Mouse (Mus musculus): ENCODE measurements at regions not wholly inside any gene's neighbourhood (a gene's known extent, or its start where the extent isn't known, plus 50 kb on each side); places are given as distances from the start of the nearest gene placed in this dataset.

DNA sequence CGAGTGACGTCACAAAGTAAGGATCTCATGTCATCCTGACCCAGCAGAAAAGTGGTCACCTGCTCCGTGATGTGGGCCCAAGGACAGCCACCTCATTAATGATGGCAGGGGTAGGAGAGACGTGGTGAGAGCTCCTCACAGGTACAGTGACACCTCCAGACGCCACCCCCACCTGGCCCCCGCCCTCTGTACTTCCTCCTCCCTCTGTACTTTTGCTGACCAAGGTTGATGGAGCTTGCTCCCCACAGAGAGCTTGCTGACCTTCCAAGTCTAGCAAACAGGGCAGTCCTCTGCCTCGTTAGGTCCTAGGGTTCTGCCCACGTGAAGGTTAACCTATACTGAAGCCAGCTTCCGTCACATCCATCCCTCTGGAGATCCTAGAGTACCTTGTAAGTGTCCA is 137.4 kb upstream of the 1600014C23Rik start:
- DNase-seq, result no peak
- intact Hi-C loops (cut with DNase I), result no loop called here

- DNase-seq, result no peak
- intact Hi-C loops (cut with DNase I), result loop anchor here (5.0 kb wide), 1 partner anchor 73 kb away; no protein-coding TSS in a partner anchor
Measured at GRCm38 (mm10) chr17:45869014-45869968, 135.6 kb upstream of the 1600014C23Rik start.

DNA sequence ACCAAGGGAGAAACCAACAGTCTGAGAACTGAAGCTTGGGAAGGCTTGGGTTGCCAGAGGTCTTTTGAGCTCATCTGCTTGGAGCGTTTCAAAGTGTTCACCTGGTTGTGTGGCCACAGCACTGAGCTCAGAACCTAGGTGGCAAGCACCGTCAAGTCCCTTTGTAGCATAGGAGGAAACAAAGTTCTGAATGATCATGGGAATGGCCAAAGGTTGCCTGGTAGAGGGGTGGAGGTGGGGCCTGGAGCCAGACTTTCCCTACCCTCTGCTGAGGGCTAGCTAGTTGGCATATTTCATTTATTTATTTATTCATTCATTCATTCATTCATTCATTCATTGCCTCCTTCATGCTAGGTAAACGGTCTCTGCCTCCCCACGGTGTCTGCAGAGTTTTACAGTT is 134.9 kb upstream of the 1600014C23Rik start:
- intact Hi-C loops (cut with DNase I), result loop anchor here (5.0 kb wide), 1 partner anchor 74 kb away; no protein-coding TSS in a partner anchor
- DNase-seq, result no peak

DNA sequence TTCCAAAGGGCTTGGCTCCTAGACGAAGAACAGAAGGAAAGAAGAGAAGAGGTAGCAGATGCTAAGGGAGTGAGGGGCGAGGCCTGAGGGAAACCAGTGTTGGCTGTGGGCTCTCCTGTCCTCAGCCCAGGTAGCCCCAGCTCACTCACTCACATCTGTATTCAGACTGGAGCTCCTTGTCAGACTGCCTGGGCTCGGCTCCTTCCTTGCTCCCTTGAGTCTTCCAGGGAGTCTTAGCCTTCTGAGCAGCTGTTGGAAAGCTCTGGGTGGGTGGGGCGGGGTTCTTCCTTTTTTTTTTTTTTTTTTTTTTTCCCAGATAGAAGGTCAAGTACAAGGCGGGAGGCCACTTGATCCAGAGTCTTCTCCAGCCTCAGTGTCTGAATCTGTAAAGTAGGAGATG is 134.1 kb upstream of the 1600014C23Rik start:
- DNase-seq, result no peak
- intact Hi-C loops (cut with DNase I), result loop anchor here (5.0 kb wide), 1 partner anchor 75 kb away; no protein-coding TSS in a partner anchor

DNA sequence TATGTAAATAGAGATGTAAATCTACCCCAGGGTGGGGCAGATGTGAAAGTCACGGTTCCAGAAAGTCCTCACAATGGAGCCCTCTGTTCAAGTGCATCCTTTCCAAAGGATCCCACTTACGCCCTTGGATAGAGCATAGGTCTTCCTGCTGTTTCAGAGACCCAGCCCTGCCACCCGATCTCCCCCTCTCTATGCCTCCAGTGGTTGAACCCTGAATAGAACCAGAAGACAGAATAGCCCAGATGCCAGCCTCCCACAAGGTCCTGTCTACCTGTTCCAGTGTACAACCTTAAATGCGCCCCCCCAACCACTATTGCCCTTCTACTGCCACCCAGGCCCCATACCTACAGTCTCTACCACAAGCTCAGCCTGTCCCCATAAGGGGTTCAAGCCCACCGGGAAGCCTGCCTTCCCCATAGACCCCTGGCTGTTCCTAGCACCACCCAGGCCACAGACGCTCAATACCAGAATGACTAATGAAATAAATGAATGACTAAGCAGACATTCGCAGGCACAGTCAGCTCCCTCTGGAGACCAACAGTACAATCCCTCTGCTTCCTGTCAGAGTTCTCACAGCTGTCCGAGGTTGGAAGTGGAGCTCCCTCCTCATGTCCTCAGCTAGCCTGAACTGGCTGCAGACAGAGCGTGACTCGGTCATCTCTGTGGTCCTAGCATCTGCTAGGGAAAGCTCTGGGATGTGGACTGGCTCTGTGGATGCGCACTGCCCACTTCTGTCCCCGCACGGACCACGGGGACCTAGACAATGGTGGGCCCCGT is 133.4 kb upstream of the 1600014C23Rik start:
- DNase-seq, result peak in 1 of 2 experiments; percentile 29
- intact Hi-C loops (cut with DNase I), result loop anchor here (5.0 kb wide), 1 partner anchor 75 kb away; no protein-coding TSS in a partner anchor

- intact Hi-C loops (cut with DNase I), result loop anchor here (5.0 kb wide), 1 partner anchor 76 kb away; no protein-coding TSS in a partner anchor
- peak in 1 of 2 experiments; percentile 43 for DNase-seq
Measured at GRCm38 (mm10) chr17:45866346-45866745, 132.7 kb upstream of the 1600014C23Rik start.

DNA sequence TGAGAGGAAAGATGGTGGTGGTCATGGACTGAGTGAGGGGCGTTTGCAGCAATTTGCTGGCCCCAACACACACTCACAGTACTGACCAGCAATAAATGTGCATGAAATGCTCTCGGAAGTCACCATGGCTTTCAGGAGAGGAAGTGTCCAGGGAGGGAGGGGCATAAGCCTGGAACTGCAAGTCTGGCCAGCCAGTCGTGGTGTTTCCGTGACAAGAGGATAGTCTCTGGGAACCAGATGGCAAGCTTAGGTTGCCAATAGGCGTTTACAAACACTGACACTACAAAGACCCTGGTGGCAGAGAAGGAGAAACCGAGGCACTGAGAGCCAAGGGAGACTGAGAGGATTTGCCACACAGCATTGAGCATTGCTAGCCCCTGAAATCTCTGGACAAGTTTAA is 132.3 kb upstream of the 1600014C23Rik start:
- intact Hi-C loops (cut with DNase I), result loop anchor here (5.0 kb wide), 1 partner anchor 76 kb away; no protein-coding TSS in a partner anchor
- DNase-seq, result no peak

- intact Hi-C loops (cut with DNase I), result no loop called here
- no peak for DNase-seq
Measured at GRCm38 (mm10) chr17:45863471-45864205, 130.0 kb upstream of the 1600014C23Rik start.

DNA sequence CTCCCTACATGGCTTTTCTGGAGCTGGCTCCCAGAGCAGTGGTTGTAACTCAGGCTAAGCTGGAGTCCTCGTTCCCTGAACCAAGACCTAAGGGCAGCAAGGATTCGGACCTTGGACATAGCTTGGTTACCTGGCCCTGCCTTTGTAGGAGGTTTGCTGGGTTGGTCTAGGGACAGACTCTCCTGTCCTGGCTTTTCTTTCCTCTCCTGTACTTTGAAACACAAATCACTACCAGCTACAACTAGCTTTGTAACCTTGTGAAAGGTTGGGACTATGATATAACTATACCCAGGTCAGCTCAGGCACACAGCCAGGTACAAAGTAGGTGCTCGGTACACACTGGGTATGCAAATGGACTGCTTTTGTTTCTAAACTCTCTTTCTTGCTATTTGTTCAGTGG is 129.4 kb upstream of the 1600014C23Rik start:
- intact Hi-C loops (cut with DNase I), result no loop called here

DNA sequence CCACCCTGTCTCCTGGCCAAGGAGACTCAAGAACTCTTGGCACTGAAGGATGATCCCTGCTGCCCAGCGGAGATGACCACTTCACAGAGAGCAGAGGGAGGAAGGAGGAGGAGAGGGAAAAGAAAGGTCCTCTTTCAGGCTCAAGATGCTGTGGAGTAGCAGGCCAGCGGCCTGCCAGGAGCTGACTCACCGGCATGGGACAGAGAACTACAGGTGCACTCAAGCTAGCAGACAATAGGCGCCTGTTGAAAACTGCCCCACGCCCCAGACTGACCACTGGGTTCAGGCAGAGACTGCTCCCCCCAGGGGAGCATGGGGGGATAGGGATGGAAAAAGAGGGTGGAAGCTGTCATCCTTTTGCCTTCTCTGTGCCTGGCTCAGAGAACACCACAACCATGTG is 125.8 kb upstream of the 1600014C23Rik start:
- DNase-seq, result no peak
- intact Hi-C loops (cut with DNase I), result no loop called here

More for the DNA sequence above, 129.4 kb upstream of the 1600014C23Rik start:
- DNase-seq, result no peak

- intact Hi-C loops (cut with DNase I), result loop anchor here (2.0 kb wide), 1 partner anchor 31 kb away; no protein-coding TSS in a partner anchor
Measured at GRCm38 (mm10) chr17:45853931-45854653, 120.4 kb upstream of the 1600014C23Rik start.

DNA sequence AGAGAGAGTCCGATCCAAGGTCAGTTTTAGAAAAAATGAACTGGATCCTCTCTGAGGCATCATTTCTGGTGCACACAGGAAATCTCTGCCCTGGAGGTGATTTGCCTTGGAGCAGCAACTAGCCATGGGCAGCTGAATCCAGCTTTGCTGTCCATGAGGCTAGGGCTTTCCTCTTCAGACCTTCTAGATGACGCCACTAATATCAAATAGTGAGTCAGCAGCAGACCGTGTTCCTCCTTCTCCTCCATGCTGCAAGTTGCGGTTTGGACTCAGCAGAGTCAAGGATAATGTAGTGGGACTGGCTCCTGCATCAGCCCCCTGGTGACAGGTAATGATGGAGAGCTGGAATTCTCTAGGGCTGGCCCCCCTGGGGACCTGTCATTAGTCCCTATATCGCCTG is 118.8 kb upstream of the 1600014C23Rik start:
- no peak for DNase-seq
- intact Hi-C loops (cut with DNase I), result no loop called here

More at GRCm38 (mm10) chr17:45853931-45854653, 120.4 kb upstream of the 1600014C23Rik start:
- DNase-seq, result no peak

GRCm38 (mm10) chr17:45851723-45852396 is 118.2 kb upstream of the 1600014C23Rik start:
- intact Hi-C loops (cut with DNase I), result no loop called here
- no peak for DNase-seq

- no peak for DNase-seq
- intact Hi-C loops (cut with DNase I), result no loop called here
Measured at GRCm38 (mm10) chr17:45850976-45851375, 117.3 kb upstream of the 1600014C23Rik start.

- DNase-seq, result peak in 1 of 2 experiments; percentile 22
- intact Hi-C loops (cut with DNase I), result no loop called here
Measured at GRCm38 (mm10) chr17:45850174-45850573, 116.5 kb upstream of the 1600014C23Rik start.

- DNase-seq, result peak; percentile 67 to 70
- intact Hi-C loops (cut with DNase I), result loop anchor here (1.0 to 5.0 kb wide), 3 partner anchors 101 to 284 kb away; partner anchors contain the start of gene Vegfa
Measured at GRCm38 (mm10) chr17:45848605-45849004, 115.0 kb upstream of the 1600014C23Rik start.

DNA sequence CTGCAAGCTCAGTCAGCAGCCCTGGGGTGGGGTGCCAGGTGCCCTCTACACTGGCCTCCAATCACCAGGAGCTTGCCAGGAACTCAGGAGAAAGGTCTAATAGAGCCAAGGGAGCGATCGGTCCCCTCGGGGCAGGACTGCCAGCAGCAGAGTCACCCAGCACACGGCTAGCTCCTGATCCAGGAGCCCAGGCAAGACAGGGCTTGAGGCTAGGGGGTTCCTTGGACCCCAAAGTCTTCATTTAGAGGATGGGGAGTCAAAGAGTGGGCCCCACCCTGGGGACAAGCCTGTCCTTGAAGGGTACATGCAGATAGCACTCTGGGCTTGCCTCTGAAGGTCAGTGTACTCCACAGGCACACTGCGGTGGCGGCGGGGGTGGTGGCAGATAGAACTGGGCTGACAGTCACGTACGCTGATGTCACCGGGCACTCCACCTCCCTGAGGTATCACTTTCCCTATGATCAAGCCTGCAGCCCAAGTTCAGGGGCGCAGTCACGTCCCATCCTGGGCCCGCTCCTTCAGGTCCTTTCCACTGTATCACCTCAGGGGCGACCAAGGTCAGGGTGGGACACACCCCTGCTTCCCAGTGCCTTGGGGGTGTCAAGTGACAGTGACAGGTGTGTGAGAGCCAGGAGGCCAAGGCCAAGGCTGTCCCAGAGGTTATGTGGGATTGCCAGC is 114.2 kb upstream of the 1600014C23Rik start:
- intact Hi-C loops (cut with DNase I), result loop anchor here (1.0 to 5.0 kb wide), 3 partner anchors 101 to 284 kb away; partner anchors contain the start of gene Vegfa
- peak; percentile 41 to 62 for DNase-seq

DNA sequence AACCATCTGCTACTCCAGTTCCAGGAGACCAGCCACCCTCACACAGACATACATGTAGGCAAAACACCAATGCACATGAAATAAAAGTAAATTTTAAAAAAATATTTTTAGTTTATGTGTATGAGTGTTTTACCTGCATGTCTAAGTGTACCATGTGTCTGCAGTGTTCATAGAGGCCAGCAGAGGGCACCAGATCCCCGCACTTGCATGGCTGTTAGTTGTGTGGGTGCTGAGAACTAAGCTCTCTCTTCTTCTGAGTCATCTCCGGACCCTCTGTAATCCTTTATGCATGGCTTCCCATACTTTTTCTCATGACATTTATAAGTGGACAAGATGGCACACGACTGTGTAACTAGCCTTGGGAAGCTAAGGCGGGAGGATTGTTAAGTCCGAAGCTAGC is 112.2 kb upstream of the 1600014C23Rik start:
- intact Hi-C loops (cut with DNase I), result loop anchor here (5.0 kb wide), 2 partner anchors 99 to 286 kb away; no protein-coding TSS in a partner anchor
- no peak for DNase-seq
